Mouse (Mus musculus) testis, adult 2 months (tissue): ENCODE measurements at regions not wholly inside any gene's neighbourhood (a gene's known extent, or its start where the extent isn't known, plus 50 kb on each side); places are given as distances from the start of the nearest gene placed in this dataset.

ENCODE experiments used
- CTCF ChIP-seq: fragments of 200-500 bp; IDR thresholded peaks from 2 replicates; pipeline ENCODE4 v1.5.1; 2012; ENCODE audit warnings: low read depth, mild to moderate bottlenecking, inconsistent platforms, low read length, moderate library complexity; ENCODE audit not compliant: control insufficient read depth, insufficient read depth, insufficient replicate concordance
- POLR2A ChIP-seq: fragments of 200-500 bp; IDR thresholded peaks from 2 replicates; pipeline ENCODE4 v1.6.1; 2012; ENCODE audit warnings: low read depth, mild to moderate bottlenecking, inconsistent platforms, low read length, moderate library complexity; ENCODE audit not compliant: control insufficient read depth

GRCm38 (mm10) chr16:95901388-95901787, 89.4 kb downstream of the Psmg1 start:
- TF ChIP-seq CTCF: no peak
- no peak for TF ChIP-seq POLR2A
